Mouse (Mus musculus): ENCODE results near the gene Lrmda.

GRCm38 (mm10) chr14:22845401-22845800 lies 825.9 kb downstream of the Lrmda start:
- TF ChIP-seq EP300 (IDR thresholded peaks at IDR 0.05; ENCODE audit: low read depth): no peak
- no peak for TF ChIP-seq CTCF (IDR thresholded peaks at IDR 0.05; ENCODE audit: low read depth)

Measured in heart, postnatal 0 days (tissue).